Mouse (Mus musculus) heart, embryonic 13.5 days (tissue): ENCODE results near the gene Scml4. TPM values are rescaled to one million over a fixed set of nuclear protein-coding genes. Genes with fewer than 3 reads are reported as not detected.
A peak's percentile ranks its signal among the peaks of the same experiment; 100 is the strongest.

ENCODE experiments used
- ATAC-seq: fragments of 200-750 bp; cut with Nextera tagmentation; 2 replicates; pipeline ENCODE4 v1.8.0; 2017; ENCODE audit warnings: moderate TSS enrichment; ENCODE audit not compliant: insufficient number of reproducible peaks, low FRiP score, low TSS enrichment; ENCODE audit errors: extremely low read depth
- H3K27ac ChIP-seq: fragments of 300-500 bp; sonication (generic); replicated peaks from 2 replicates; pipeline ENCODE4 v1.5.1; 2015; ENCODE audit warnings: moderate library complexity, mild to moderate bottlenecking, inconsistent platforms
- H3K27me3 ChIP-seq: fragments of 300-500 bp; sonication (generic); replicated peaks from 2 replicates; pipeline ENCODE4 v1.6.1; 2015; ENCODE audit warnings: mild to moderate bottlenecking, inconsistent platforms
- H3K36me3 ChIP-seq: fragments of 300-500 bp; sonication (generic); 2 replicates; pipeline ENCODE4 v1.6.1; 2015; ENCODE audit warnings: mild to moderate bottlenecking, inconsistent platforms
- H3K4me1 ChIP-seq: fragments of 300-500 bp; sonication (generic); 2 replicates; pipeline ENCODE4 v1.6.1; 2015; ENCODE audit warnings: inconsistent platforms
- H3K4me2 ChIP-seq: fragments of 300-500 bp; sonication (generic); 2 replicates; pipeline ENCODE4 v1.6.1; 2015; ENCODE audit warnings: inconsistent platforms, mild to moderate bottlenecking, moderate library complexity
- H3K4me3 ChIP-seq: fragments of 300-500 bp; sonication (generic); 2 replicates; pipeline ENCODE4 v1.5.1; 2015; ENCODE audit warnings: moderate library complexity, mild to moderate bottlenecking, inconsistent platforms
- H3K9ac ChIP-seq: fragments of 300-500 bp; sonication (generic); 2 replicates; pipeline ENCODE4 v1.6.1; 2015; ENCODE audit warnings: inconsistent platforms, mild to moderate bottlenecking, moderate library complexity
- H3K9me3 ChIP-seq: fragments of 300-500 bp; sonication (generic); 2 replicates; pipeline ENCODE4 v1.6.1; 2016; ENCODE audit warnings: inconsistent platforms
- WGBS: fragments of 180-500 bp; shearing (Covaris S2); methylation state at CpG from one replicate; pipeline ENCODE4 v1.1.7; 2015; ENCODE audit warnings: mixed read lengths; 5-methylcytosine and 5-hydroxymethylcytosine counted together
- polyA plus RNA-seq: library from polyadenylated mRNA; unstranded; fragments of >200 nt; fragmentation: Nextera tagmentation; extraction: Ambion mirVana; gene quantifications from 2 replicates; pipeline ENCODE4 v1.2.1, GENCODE M21; 2015

Scml4 gene
- polyA plus RNA-seq, 1 experiment from 2014 or later, result 0.71 TPM

GRCm38 (mm10) chr10:42903054-42903453 is 42.9 kb downstream of the Scml4 start:
- Histone ChIP-seq H3K9me3 (no peaks in the 10 kb centered on the region; the same call in 1 of the 2 replicates), H3K36me3 (no peaks in the 10 kb centered on the region), H3K9ac (no peak overlapping the region), H3K4me1 (no peaks in the 10 kb centered on the region), H3K27me3 (peaks cover 3% of the 10 kb centered on the region), H3K4me2 (no peak overlapping the region), H3K4me3 (no peak overlapping the region), H3K27ac (no peak overlapping the region)
- 94% methylated on average over 1 of the region's 1 CpGs for WGBS
- ATAC-seq, result no peak

GRCm38 (mm10) chr10:42908562-42908961 is 48.4 kb downstream of the Scml4 start:
- H3K9me3 ChIP-seq, result no peaks in the 10 kb centered on the region; the same call in 1 of the 2 replicates
- H3K4me1 ChIP-seq, result peaks cover 9% of the 10 kb centered on the region
- H3K9ac ChIP-seq, result no peak overlapping the region
- H3K4me2 ChIP-seq, result no peak overlapping the region
- no peak for ATAC-seq
- 76% methylated on average over 1 of the region's 1 CpGs for WGBS
- H3K36me3 ChIP-seq, result no peaks in the 10 kb centered on the region
- H3K27me3 ChIP-seq, result no peaks in the 10 kb centered on the region
- no peak overlapping the region for H3K27ac ChIP-seq
- no peak overlapping the region for H3K4me3 ChIP-seq

DNA sequence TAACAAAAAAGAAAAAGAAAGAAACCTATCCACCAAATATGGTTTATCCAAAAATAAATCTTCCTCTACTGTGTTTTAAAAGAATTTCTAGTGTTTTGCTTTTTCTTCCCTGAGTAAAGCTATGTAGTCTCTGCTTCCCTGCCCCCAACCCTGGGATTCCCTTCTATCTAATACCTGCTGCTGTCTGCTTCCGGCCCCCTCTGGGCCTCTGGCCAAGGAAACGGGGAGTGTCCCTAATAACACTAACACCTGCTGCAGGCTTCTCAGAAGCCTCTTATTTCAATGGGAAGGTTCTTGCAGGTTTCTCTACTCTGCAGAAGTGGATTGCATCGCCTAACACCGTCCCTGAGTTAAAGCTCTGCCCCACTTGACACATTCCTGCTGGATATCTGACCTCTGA is 50.4 kb downstream of the Scml4 start:
- Histone ChIP-seq H3K36me3 (no peaks in the 10 kb centered on the region), H3K27ac (no peak overlapping the region), H3K4me3 (no peak overlapping the region), H3K9me3 (no peaks in the 10 kb centered on the region; the same call in 1 of the 2 replicates), H3K27me3 (no peaks in the 10 kb centered on the region), H3K4me1 (peaks cover 13% of the 10 kb centered on the region), H3K9ac (no peak overlapping the region), H3K4me2 (no peak overlapping the region)
- WGBS, result 11% methylated on average over 4 of the region's 4 CpGs
- ATAC-seq, result no peak

DNA sequence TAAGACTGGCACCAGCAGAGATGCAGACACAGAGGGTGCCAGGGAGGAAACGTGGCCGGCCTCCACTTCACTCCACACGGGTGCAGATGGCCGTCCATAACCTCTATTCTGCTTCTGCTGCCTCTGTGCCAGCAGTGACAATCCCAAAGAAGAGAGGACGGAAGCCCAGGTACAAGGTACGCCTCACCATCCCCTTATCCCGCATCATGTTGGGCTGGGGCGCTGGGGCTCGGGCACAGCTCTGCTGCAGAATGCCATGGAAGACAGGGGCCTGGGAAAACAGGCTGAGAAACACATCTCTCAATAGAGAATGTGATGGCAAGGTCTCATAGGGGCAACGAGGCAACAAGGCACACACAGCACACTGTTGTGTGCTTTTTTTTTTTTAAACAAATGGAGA is 51.9 kb downstream of the Scml4 start:
- no peak for ATAC-seq
- H3K27ac ChIP-seq, result no peak overlapping the region
- H3K27me3 ChIP-seq, result no peaks in the 10 kb centered on the region
- no peak overlapping the region for H3K4me3 ChIP-seq
- no peak overlapping the region for H3K9ac ChIP-seq
- H3K4me2 ChIP-seq, result no peak overlapping the region
- 80% methylated on average over 10 of the region's 10 CpGs for WGBS
- H3K9me3 ChIP-seq, result no peaks in the 10 kb centered on the region; the same call in 1 of the 2 replicates
- H3K4me1 ChIP-seq, result peaks cover 14% of the 10 kb centered on the region
- no peaks in the 10 kb centered on the region for H3K36me3 ChIP-seq

DNA sequence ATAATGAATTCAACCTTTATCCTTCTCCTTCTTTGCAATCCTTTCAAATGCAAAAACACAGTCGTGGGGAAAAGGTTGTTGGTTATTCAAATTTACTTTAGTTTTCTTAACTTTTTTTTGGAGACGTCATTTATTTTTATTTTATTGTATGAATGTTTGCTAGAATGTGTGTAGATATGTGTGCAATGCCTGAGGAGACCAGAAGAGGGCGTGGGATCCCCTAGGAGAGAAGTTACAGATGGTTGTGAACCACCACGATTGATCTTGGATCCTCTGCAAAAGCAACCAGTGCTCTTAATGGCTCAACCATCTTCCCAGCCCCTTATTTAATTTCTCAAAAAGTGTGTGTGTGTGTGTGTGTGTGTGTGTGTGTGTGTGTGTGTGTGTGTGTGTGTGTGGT is 53.0 kb downstream of the Scml4 start:
- H3K27ac ChIP-seq, result no peak overlapping the region
- no peak for ATAC-seq
- no peaks in the 10 kb centered on the region; the same call in 1 of the 2 replicates for H3K9me3 ChIP-seq
- 45% methylated on average over 4 of the region's 4 CpGs for WGBS
- H3K4me3 ChIP-seq, result no peak overlapping the region
- H3K4me1 ChIP-seq, result peaks cover 21% of the 10 kb centered on the region
- no peak overlapping the region for H3K9ac ChIP-seq
- no peak overlapping the region for H3K4me2 ChIP-seq
- H3K36me3 ChIP-seq, result no peaks in the 10 kb centered on the region
- H3K27me3 ChIP-seq, result no peaks in the 10 kb centered on the region

DNA sequence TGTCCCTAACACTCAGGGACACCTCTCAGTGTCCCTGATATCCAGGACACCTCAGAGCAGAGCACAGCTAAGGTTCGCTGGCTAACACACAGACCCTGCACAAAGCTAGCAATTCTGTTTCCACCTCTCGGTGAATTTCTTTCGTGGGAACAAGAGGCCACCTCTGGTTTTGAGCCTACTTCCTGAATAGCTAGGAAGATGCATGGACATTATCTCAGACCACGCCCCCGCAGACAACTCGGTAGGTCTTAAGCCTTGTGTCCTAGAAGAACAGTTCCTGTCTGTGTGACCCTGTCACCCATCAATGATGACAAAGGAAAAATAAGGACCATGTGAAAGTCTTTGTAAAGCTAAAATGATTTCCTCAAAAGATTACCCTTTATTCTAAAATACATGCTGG is 54.0 kb downstream of the Scml4 start:
- 0 out of 2 replicates have a peak overlapping the region, but pooled peaks have one; percentile 32 for H3K27ac ChIP-seq
- ATAC-seq, result no peak
- H3K4me3 ChIP-seq, result no peak overlapping the region
- no peaks in the 10 kb centered on the region for H3K27me3 ChIP-seq
- no peaks in the 10 kb centered on the region for H3K36me3 ChIP-seq
- H3K4me1 ChIP-seq, result peaks cover 21% of the 10 kb centered on the region
- no peak overlapping the region for H3K9ac ChIP-seq
- H3K4me2 ChIP-seq, result 0 out of 2 replicates have a peak overlapping the region, but pooled peaks have one; percentile 10
- H3K9me3 ChIP-seq, result no peaks in the 10 kb centered on the region
- 36% methylated on average over 6 of the region's 6 CpGs for WGBS

- Histone ChIP-seq H3K36me3 (no peaks in the 10 kb centered on the region), H3K4me2 (no peak overlapping the region), H3K9ac (no peak overlapping the region), H3K27ac (peak overlapping the region; percentile 10; the same call in 1 of the 2 replicates), H3K9me3 (no peaks in the 10 kb centered on the region), H3K4me1 (peaks cover 12% of the 10 kb centered on the region), H3K27me3 (no peaks in the 10 kb centered on the region), H3K4me3 (no peak overlapping the region)
- no peak for ATAC-seq
- WGBS, result 60% methylated on average over 5 of the region's 5 CpGs
These were observed 57.2 kb downstream of the Scml4 start for GRCm38 (mm10) chr10:42917355-42917754.

GRCm38 (mm10) chr10:42919786-42920185 is 59.6 kb downstream of the Scml4 start:
- WGBS, result 87% methylated on average over 12 of the region's 12 CpGs
- Histone ChIP-seq H3K9me3 (no peaks in the 10 kb centered on the region), H3K36me3 (no peaks in the 10 kb centered on the region), H3K4me2 (no peak overlapping the region), H3K4me3 (no peak overlapping the region), H3K27ac (no peak overlapping the region), H3K27me3 (no peaks in the 10 kb centered on the region), H3K9ac (no peak overlapping the region), H3K4me1 (peaks cover 7% of the 10 kb centered on the region)
- ATAC-seq, result no peak

DNA sequence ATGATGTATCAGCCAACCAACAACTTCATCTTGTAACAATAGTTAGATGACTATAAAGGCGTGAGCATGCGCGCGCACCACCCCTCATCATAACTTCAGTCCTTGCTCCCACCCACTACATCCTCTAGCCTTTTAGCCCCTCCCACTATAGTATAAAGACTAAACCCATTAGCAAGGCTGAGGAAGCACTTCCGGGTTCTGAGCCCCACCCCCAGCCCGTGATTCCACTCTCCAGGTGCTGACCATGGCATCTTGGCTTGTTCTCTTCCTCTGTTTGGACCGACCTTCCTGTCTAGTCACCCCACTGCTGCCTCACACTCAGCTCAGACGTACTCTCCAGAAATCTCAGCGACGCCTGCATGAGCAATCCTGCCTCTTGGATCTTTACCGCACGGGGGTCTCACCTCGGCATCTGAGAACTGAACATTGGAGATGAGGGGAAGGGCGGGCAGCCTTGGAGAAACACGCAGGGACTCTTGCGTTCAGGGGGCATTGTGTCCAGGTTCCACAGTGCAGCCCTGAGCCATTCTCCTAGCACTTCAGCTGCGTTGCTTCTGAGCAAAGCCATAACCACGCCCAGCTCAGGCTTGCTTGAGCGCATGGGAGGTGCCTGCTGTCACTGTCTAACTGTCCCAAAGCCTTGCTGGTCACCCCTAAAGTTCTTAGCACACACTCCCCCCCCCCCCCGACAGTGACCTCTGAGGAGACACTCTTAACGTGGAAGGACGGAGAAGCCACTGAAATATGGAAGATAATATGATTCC is 65.1 kb downstream of the Scml4 start:
- Histone ChIP-seq H3K27ac (no peak overlapping the region), H3K9me3 (no peaks in the 10 kb centered on the region), H3K4me1 (no peaks in the 10 kb centered on the region), H3K27me3 (no peaks in the 10 kb centered on the region), H3K9ac (peak overlapping the region; percentile 50; the same call in 1 of the 2 replicates), H3K4me3 (peak overlapping the region; percentile 36), H3K36me3 (no peaks in the 10 kb centered on the region), H3K4me2 (peak overlapping the region; percentile 58)
- no peak for ATAC-seq
- 59% methylated on average over 22 of the region's 22 CpGs for WGBS

- H3K9me3 ChIP-seq, result no peaks in the 10 kb centered on the region
- H3K36me3 ChIP-seq, result no peaks in the 10 kb centered on the region
- no peak overlapping the region for H3K9ac ChIP-seq
- no peak overlapping the region for H3K4me2 ChIP-seq
- whole genome bisulfite sequencing, result 79% methylated on average over 23 of the region's 23 CpGs
- H3K27me3 ChIP-seq, result no peaks in the 10 kb centered on the region
- no peak overlapping the region for H3K27ac ChIP-seq
- no peak for ATAC-seq
- peaks cover 17% of the 10 kb centered on the region for H3K4me1 ChIP-seq
- no peak overlapping the region for H3K4me3 ChIP-seq
These were observed 70.0 kb downstream of the Scml4 start for GRCm38 (mm10) chr10:42930121-42930650.

GRCm38 (mm10) chr10:42932862-42933480 is 72.8 kb downstream of the Scml4 start:
- no peaks in the 10 kb centered on the region for H3K27me3 ChIP-seq
- WGBS, result 58% methylated on average over 14 of the region's 14 CpGs
- no peak for ATAC-seq

More at GRCm38 (mm10) chr10:42932862-42933480, 72.8 kb downstream of the Scml4 start:
- Histone ChIP-seq H3K36me3 (no peaks in the 10 kb centered on the region), H3K27ac (0 out of 2 replicates have a peak overlapping the region, but pooled peaks have one; percentile 12), H3K9me3 (no peaks in the 10 kb centered on the region), H3K9ac (no peak overlapping the region), H3K4me3 (no peak overlapping the region), H3K4me1 (peaks cover 19% of the 10 kb centered on the region), H3K4me2 (no peak overlapping the region)
